Mouse (Mus musculus) megakaryocyte, embryonic 14.5 days (primary cell): ENCODE data around the gene Grip1.

Experiments used
- FLI1 ChIP-seq: IDR thresholded peaks from 2 replicates; pipeline ENCODE4 v1.6.1; 2012; ENCODE audit warnings: low read length, inconsistent platforms, mixed read lengths
- GATA1 ChIP-seq: IDR thresholded peaks from 3 replicates; pipeline ENCODE4 v1.6.1; 2012; ENCODE audit warnings: mixed read lengths, low read length, inconsistent platforms, borderline replicate concordance

DNA sequence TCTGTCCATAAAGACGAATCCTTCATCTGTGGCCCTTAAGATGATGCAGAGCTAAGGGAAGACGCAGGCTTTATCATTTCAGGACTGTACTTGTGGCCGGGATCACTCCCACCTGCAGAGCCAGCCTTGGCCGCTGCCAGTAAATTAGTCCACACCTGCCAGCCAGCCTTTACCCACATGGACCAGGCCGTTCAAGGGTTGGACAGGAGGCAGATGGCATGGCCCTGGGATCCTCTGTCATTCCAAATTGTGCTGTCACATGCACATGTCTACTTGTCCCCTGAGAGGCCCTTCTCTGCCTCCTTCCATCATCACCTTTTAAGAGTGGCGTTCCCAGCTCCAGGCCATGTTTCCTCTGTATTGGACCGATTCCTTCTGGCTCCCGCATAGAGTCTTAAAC is 24.0 kb downstream of the Grip1 start:
- TF ChIP-seq GATA1 (no peak), FLI1 (no peak)
